ENCODE assay signal across 23 mouse cellular contexts in the genomic region with DNA sequence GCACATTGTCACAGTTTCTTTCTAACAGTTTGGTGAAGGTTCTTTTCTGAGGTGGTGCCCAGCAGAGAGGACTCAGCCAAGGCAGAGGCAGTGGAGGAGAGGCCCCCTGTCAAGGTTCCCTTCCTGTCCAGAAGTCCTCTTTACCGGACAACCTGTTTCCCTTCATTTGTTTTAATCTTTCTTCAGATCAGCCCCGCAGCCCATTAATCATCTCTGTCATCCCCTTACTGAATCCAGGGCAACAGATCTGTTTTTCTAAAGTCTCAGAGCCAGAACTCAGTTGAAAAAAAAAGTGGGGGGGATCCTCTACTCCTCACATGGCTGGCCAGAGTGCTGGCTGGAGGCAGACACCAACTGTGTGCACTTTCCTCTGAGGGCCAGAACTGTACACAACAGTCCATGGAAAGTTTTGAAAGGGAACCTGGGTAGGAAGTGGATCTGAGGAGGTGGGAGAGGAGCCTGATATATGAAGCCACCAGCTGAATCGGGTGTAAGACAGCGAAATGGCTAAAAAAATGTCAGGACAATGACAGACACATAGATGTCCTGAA.
DNase-seq lines count a peak whose midpoint lies in the region; ATAC-seq and TF ChIP-seq lines count a peak whose summit lies in the region.
"Had no signal": no experiment of that assay in that cellular context is flagged by ENCODE, and none has a peak within 500 bp of the region (broad histone marks: within the 10 kb centered on the region; RNA-seq: fewer than 3 reads in every experiment).

No protein-coding gene starts in this region.

- ATAC-seq in hindbrain, embryonic 16.5 days, result 0 out of 2 replicates have a peak, but pooled peaks have one; percentile 14
- no peak for ATAC-seq in hindbrain, embryonic 11.5 days (ENCODE audit: low FRiP score)
- ATAC-seq in kidney, postnatal 0 days (replicated peaks; ENCODE audit: low FRiP score, low read depth), result no peak
- ATAC-seq in forebrain, embryonic 14.5 days, result no peak
- ATAC-seq: hindbrain, postnatal 0 days; intestine, postnatal 0 days had no signal

- H3K4me1 ChIP-seq in hindbrain, embryonic 16.5 days (ENCODE audit: control insufficient read depth, insufficient read depth, low read depth, low read length), result no peaks in the 10 kb centered on the region
- no peaks in the 10 kb centered on the region for H3K4me1 ChIP-seq in hindbrain, embryonic 11.5 days (replicated peaks; ENCODE audit: control insufficient read depth, insufficient read depth, low read length)
- 0 out of 2 replicates have a peak, but pooled peaks cover 3% of the 10 kb centered on the region for H3K4me1 ChIP-seq in kidney, adult 2 months (ENCODE audit: control insufficient read depth, insufficient read depth, low read length)
- H3K4me1 ChIP-seq in kidney, postnatal 0 days (replicated peaks; ENCODE audit: insufficient read depth, low read length), result no peaks in the 10 kb centered on the region
- no peaks in the 10 kb centered on the region for H3K4me1 ChIP-seq in forebrain, embryonic 14.5 days (ENCODE audit: control insufficient read depth, insufficient read depth, low read length)
- H3K4me1 ChIP-seq: limb, embryonic 12.5 days; liver, embryonic 13.5 days had no signal

- H3K4me3 ChIP-seq in hindbrain, embryonic 16.5 days (ENCODE audit: low read length), result no peak overlapping the region
- no peak overlapping the region for H3K4me3 ChIP-seq in hindbrain, embryonic 11.5 days (ENCODE audit: low read depth, low read length)
- no peak overlapping the region for H3K4me3 ChIP-seq in kidney, adult 2 months (ENCODE audit: insufficient read depth, low read depth, low read length)
- no peak overlapping the region for H3K4me3 ChIP-seq in kidney, postnatal 0 days (replicated peaks; ENCODE audit: low read depth, low read length)
- no peak overlapping the region for H3K4me3 ChIP-seq in forebrain, embryonic 14.5 days (ENCODE audit: low read depth, low read length)
- H3K4me3 ChIP-seq: embryonic facial prominence, embryonic 10.5 days; gastrocnemius, adult 2 months; limb, embryonic 12.5 days; liver, embryonic 13.5 days; lung, embryonic 15.5 days had no signal

- 70% methylated on average over 4 of the region's 4 CpGs for WGBS in hindbrain, embryonic 16.5 days
- WGBS in hindbrain, embryonic 11.5 days, result 60% methylated on average over 4 of the region's 4 CpGs
- 33% methylated on average over 4 of the region's 4 CpGs for WGBS in kidney, adult 2 months
- WGBS in kidney, postnatal 0 days, result 22% methylated on average over 4 of the region's 4 CpGs
- WGBS in forebrain, embryonic 14.5 days, result 89% methylated on average over 4 of the region's 4 CpGs

- H3K9ac ChIP-seq in hindbrain, embryonic 16.5 days (ENCODE audit: low read depth, low read length), result no peak overlapping the region
- H3K9ac ChIP-seq in hindbrain, embryonic 11.5 days (ENCODE audit: low read depth, low read length), result no peak overlapping the region
- H3K9ac ChIP-seq in kidney, postnatal 0 days (ENCODE audit: low read depth, low read length), result no peak overlapping the region
- H3K9ac ChIP-seq in forebrain, embryonic 14.5 days (ENCODE audit: low read length), result no peak overlapping the region
- H3K9ac ChIP-seq: limb, embryonic 12.5 days; liver, embryonic 13.5 days; lung, embryonic 15.5 days had no signal

- no peaks in the 10 kb centered on the region for H3K36me3 ChIP-seq in hindbrain, embryonic 16.5 days (ENCODE audit: control insufficient read depth, insufficient read depth, low read length)
- H3K36me3 ChIP-seq in hindbrain, embryonic 11.5 days (ENCODE audit: control insufficient read depth, insufficient read depth, low read length), result no peaks in the 10 kb centered on the region
- no peaks in the 10 kb centered on the region for H3K36me3 ChIP-seq in kidney, adult 2 months (ENCODE audit: control insufficient read depth, insufficient read depth, low read length)
- no peaks in the 10 kb centered on the region for H3K36me3 ChIP-seq in kidney, postnatal 0 days (ENCODE audit: insufficient read depth, low read length)
- no peaks in the 10 kb centered on the region for H3K36me3 ChIP-seq in forebrain, embryonic 14.5 days (ENCODE audit: control insufficient read depth, insufficient read depth, low read length)
- H3K36me3 ChIP-seq: embryonic facial prominence, embryonic 10.5 days; limb, embryonic 12.5 days; liver, embryonic 13.5 days; lung, embryonic 15.5 days had no signal

- no peaks in the 10 kb centered on the region for H3K27me3 ChIP-seq in hindbrain, embryonic 16.5 days (replicated peaks; ENCODE audit: control insufficient read depth, insufficient read depth, low read length)
- no peaks in the 10 kb centered on the region for H3K27me3 ChIP-seq in hindbrain, embryonic 11.5 days (ENCODE audit: control insufficient read depth, insufficient read depth, low read length)
- no peaks in the 10 kb centered on the region for H3K27me3 ChIP-seq in kidney, adult 2 months (replicated peaks; ENCODE audit: control insufficient read depth, insufficient read depth, low read length)
- H3K27me3 ChIP-seq in kidney, postnatal 0 days (ENCODE audit: insufficient read depth, low read length), result no peaks in the 10 kb centered on the region
- H3K27me3 ChIP-seq in forebrain, embryonic 14.5 days (replicated peaks; ENCODE audit: control insufficient read depth, insufficient read depth, low read length), result no peaks in the 10 kb centered on the region
- H3K27me3 ChIP-seq: liver, embryonic 13.5 days; lung, embryonic 15.5 days had no signal

- no peak for TF ChIP-seq CTCF in kidney, adult 2 months (conservative IDR thresholded peaks at IDR 0.05; ENCODE audit: insufficient read depth, insufficient read length, low read depth, low read length)
- TF ChIP-seq CTCF in kidney, postnatal 0 days (IDR thresholded peaks at IDR 0.05; ENCODE audit: low read depth), result no peak

- no peak overlapping the region for H3K27ac ChIP-seq in hindbrain, embryonic 16.5 days (ENCODE audit: low read depth, low read length)
- H3K27ac ChIP-seq in hindbrain, embryonic 11.5 days (ENCODE audit: low read depth, low read length), result no peak overlapping the region
- no peak overlapping the region for H3K27ac ChIP-seq in kidney, adult 2 months (ENCODE audit: insufficient read depth, low read depth, low read length)
- no peak overlapping the region for H3K27ac ChIP-seq in kidney, postnatal 0 days
- H3K27ac ChIP-seq in forebrain, embryonic 14.5 days (ENCODE audit: low read depth, low read length), result no peak overlapping the region
- H3K27ac ChIP-seq: embryonic facial prominence, embryonic 10.5 days; gastrocnemius, adult 2 months; hindbrain, postnatal 0 days; limb, embryonic 12.5 days; liver, embryonic 13.5 days; lung, embryonic 15.5 days; macrophage had no signal

- no peak for TF ChIP-seq POLR2A in kidney, adult 2 months (IDR thresholded peaks at IDR 0.05; ENCODE audit: low read depth, low read length)

- DNase-seq in hindbrain, embryonic 11.5 days (ENCODE audit: low spot score), result no peak
- DNase-seq in kidney, adult 2 months, result peak; percentile 72
- DNase-seq in kidney, postnatal 0 days (ENCODE audit: low spot score), result peak; percentile 62
- DNase-seq in forebrain, embryonic 14.5 days (ENCODE audit: low spot score), result no peak
- DNase-seq in urinary bladder, postnatal 25 days (ENCODE audit: low spot score), result no peak
- no peak for DNase-seq in layer of hippocampus, adult 9-10 months (ENCODE audit: low spot score)
- DNase-seq: adrenal gland, adult 2 months; cerebellum, adult 11 months; cerebellum, postnatal 10 days; gastrocnemius, adult 2 months; heart, adult 18-20 months; heart, postnatal 36 days; liver, embryonic 13.5 days; right cerebral cortex, adult 18-20 months; thymus, postnatal 36 days had no signal

- H3K9me3 ChIP-seq in hindbrain, embryonic 16.5 days (ENCODE audit: control insufficient read depth, low read length), result no peaks in the 10 kb centered on the region
- no peaks in the 10 kb centered on the region for H3K9me3 ChIP-seq in hindbrain, embryonic 11.5 days (ENCODE audit: control insufficient read depth, low read length)
- H3K9me3 ChIP-seq in kidney, postnatal 0 days (replicated peaks; ENCODE audit: low read length), result no peaks in the 10 kb centered on the region
- no peaks in the 10 kb centered on the region for H3K9me3 ChIP-seq in forebrain, embryonic 14.5 days (replicated peaks; ENCODE audit: control insufficient read depth, low read length)
- H3K9me3 ChIP-seq: embryonic facial prominence, embryonic 10.5 days; limb, embryonic 12.5 days; liver, embryonic 13.5 days; lung, embryonic 15.5 days had no signal

- no peak overlapping the region for H3K4me2 ChIP-seq in hindbrain, embryonic 16.5 days (ENCODE audit: low read length)
- H3K4me2 ChIP-seq in hindbrain, embryonic 11.5 days (replicated peaks; ENCODE audit: low read depth, low read length), result no peak overlapping the region
- no peak overlapping the region for H3K4me2 ChIP-seq in kidney, postnatal 0 days (ENCODE audit: low read length)
- no peak overlapping the region for H3K4me2 ChIP-seq in forebrain, embryonic 14.5 days (ENCODE audit: low read length)
- H3K4me2 ChIP-seq: limb, embryonic 12.5 days; liver, embryonic 13.5 days; lung, embryonic 15.5 days; midbrain, embryonic 11.5 days had no signal

Comparison
In these comparisons a context has a peak if more than half of its experiments do, and no peak if none do; other contexts are left out.
1. DNase-seq: peak in kidney, adult 2 months (single experiment) and kidney, postnatal 0 days (single experiment); none in hindbrain, embryonic 11.5 days (single experiment), forebrain, embryonic 14.5 days (single experiment), urinary bladder, postnatal 25 days (single experiment) and layer of hippocampus, adult 9-10 months (single experiment).